In the genomic region with DNA sequence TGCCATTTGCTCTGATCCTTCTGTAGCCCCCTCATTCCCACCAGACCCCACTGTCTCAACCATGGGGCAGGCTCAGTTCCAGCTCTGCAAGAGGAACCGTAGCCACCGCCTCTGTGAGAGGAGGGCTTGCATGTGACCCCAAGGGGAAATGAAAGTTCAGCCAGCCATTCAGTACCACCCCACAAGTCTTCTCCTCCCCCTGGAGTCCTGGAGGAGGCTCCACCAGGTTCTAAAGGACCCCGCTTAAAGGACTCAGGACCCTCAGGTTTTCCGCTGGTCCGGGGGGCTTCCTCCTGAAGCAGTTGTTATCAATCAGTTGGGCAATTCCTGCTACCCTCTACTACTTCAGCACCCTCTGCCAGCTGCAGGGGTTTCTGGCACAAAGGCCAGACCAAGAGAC, we compare ENCODE assay signal across 10 mouse cellular contexts. TPM values are rescaled to one million over a fixed set of nuclear protein-coding genes. Genes with fewer than 3 reads are reported as not detected.
A peak's percentile ranks its signal among the peaks of the same experiment; 100 is the strongest.
DNase-seq lines count a peak whose midpoint lies in the region; ATAC-seq and TF ChIP-seq lines count a peak whose summit lies in the region.
"Had no signal": no experiment of that assay in that cellular context is flagged by ENCODE, and none has a peak within 500 bp of the region (broad histone marks: within the 10 kb centered on the region; RNA-seq: fewer than 3 reads in every experiment).

No protein-coding gene starts in this region.

- no peaks in the 10 kb centered on the region for H3K27me3 ChIP-seq in liver, adult 2 months (ENCODE audit: control insufficient read depth, insufficient read depth, low read length)
- peaks cover 36% of the 10 kb centered on the region for H3K27me3 ChIP-seq in forebrain, embryonic 10.5 days (ENCODE audit: poor library complexity, severe bottlenecking)
- H3K27me3 ChIP-seq in liver, embryonic 15.5 days, result peaks cover 11% of the 10 kb centered on the region
- no peaks in the 10 kb centered on the region for H3K27me3 ChIP-seq in spleen, adult 2 months (ENCODE audit: control insufficient read depth, insufficient read depth, low read length)

- no peak overlapping the region for H3K4me3 ChIP-seq in liver, adult 2 months (ENCODE audit: insufficient read depth, low read depth, low read length)
- peak overlapping the region; percentile 24; the same call in 1 of the 2 replicates for H3K4me3 ChIP-seq in forebrain, embryonic 10.5 days
- peak overlapping the region; percentile 32 for H3K4me3 ChIP-seq in liver, embryonic 15.5 days (replicated peaks)
- H3K4me3 ChIP-seq in spleen, adult 2 months (ENCODE audit: extremely low read depth, insufficient read depth, insufficient read length), result no peak overlapping the region
- H3K4me3 ChIP-seq: myocyte had no signal

- peak; percentile 41 for ATAC-seq in liver, embryonic 15.5 days (ENCODE audit: insufficient read depth)

- no peak for TF ChIP-seq CTCF in liver, adult 2 months (IDR thresholded peaks at IDR 0.05; ENCODE audit: low read depth, low read length)
- TF ChIP-seq CTCF in spleen, adult 2 months (IDR thresholded peaks at IDR 0.05; ENCODE audit: extremely low read depth, insufficient read depth, insufficient read length, insufficient replicate concordance), result no peak

- DNase-seq in liver, adult 2 months (ENCODE audit: extremely low read depth, low read depth, low spot score), result peak; percentile 26
- DNase-seq in liver, result no peak
- DNase-seq in forebrain, embryonic 10.5 days (ENCODE audit: extremely low spot score, low spot score), result no peak
- peak; percentile 70 to 77 for DNase-seq in spleen, adult 2 months (ENCODE audit: low read depth in 1 of 2, low spot score in 2 of 2)
- no peak for DNase-seq in cerebellum, postnatal 14 days
- no peak for DNase-seq in layer of hippocampus, postnatal 14 days (ENCODE audit: low spot score in 2 of 2)
- no peak for DNase-seq in cerebellum, adult 18-20 months
- DNase-seq: cerebellum, adult 11 months had no signal

- H3K4me2 ChIP-seq in liver, embryonic 15.5 days, result peak overlapping the region; percentile 54

- H3K79me2 ChIP-seq in liver, adult 2 months (ENCODE audit: control insufficient read depth, insufficient read depth, low read length), result no peaks in the 10 kb centered on the region

- H3K9me3 ChIP-seq in forebrain, embryonic 10.5 days, result no peaks in the 10 kb centered on the region
- H3K9me3 ChIP-seq in liver, embryonic 15.5 days (replicated peaks), result no peaks in the 10 kb centered on the region

- WGBS in liver, adult 2 months, result 70% methylated on average over 5 of the region's 5 CpGs
- WGBS in forebrain, embryonic 10.5 days, result 32% methylated on average over 5 of the region's 5 CpGs
- WGBS in liver, embryonic 15.5 days (ENCODE audit: insufficient replicate concordance), result 63% methylated on average over 5 of the region's 5 CpGs
- 32% methylated on average over 5 of the region's 5 CpGs for WGBS in spleen, adult 2 months

- 0 out of 2 replicates have a peak, but pooled peaks cover 2% of the 10 kb centered on the region for H3K4me1 ChIP-seq in liver, adult 2 months (ENCODE audit: control insufficient read depth, insufficient read depth, low read length)
- H3K4me1 ChIP-seq in forebrain, embryonic 10.5 days, result peaks cover 69% of the 10 kb centered on the region
- H3K4me1 ChIP-seq in liver, embryonic 15.5 days (replicated peaks), result peaks cover 30% of the 10 kb centered on the region
- peaks cover 25% of the 10 kb centered on the region; the same call in 1 of the 2 replicates for H3K4me1 ChIP-seq in spleen, adult 2 months (ENCODE audit: control insufficient read depth, insufficient read depth, insufficient read length)

- no peak overlapping the region for H3K9ac ChIP-seq in liver, adult 2 months (ENCODE audit: low read depth, low read length)
- H3K9ac ChIP-seq in liver, embryonic 15.5 days, result no peak overlapping the region

- TF ChIP-seq POLR2A in liver, adult 2 months (IDR thresholded peaks at IDR 0.05; ENCODE audit: extremely low read depth, insufficient read depth, low read length), result no peak
- TF ChIP-seq POLR2A in spleen, adult 2 months (IDR thresholded peaks at IDR 0.05; ENCODE audit: low read depth, low read length), result no peak

- H3K27ac ChIP-seq in liver, adult 2 months (replicated peaks; ENCODE audit: insufficient read depth, low read depth, low read length), result peak overlapping the region; percentile 53; the same call in 1 of the 2 replicates
- peak overlapping the region; percentile 81 for H3K27ac ChIP-seq in forebrain, embryonic 10.5 days
- H3K27ac ChIP-seq in liver, embryonic 15.5 days (replicated peaks), result peak overlapping the region; percentile 67
- H3K27ac ChIP-seq in spleen, adult 2 months (ENCODE audit: insufficient read depth, low read length), result peak overlapping the region; percentile 80

- H3K36me3 ChIP-seq in liver, adult 2 months (ENCODE audit: control insufficient read depth, insufficient read depth, low read length), result no peaks in the 10 kb centered on the region
- H3K36me3 ChIP-seq in forebrain, embryonic 10.5 days (replicated peaks), result no peaks in the 10 kb centered on the region
- H3K36me3 ChIP-seq in liver, embryonic 15.5 days (replicated peaks), result no peaks in the 10 kb centered on the region
- H3K36me3 ChIP-seq in spleen, adult 2 months (ENCODE audit: control insufficient read depth, insufficient read depth, low read length), result no peaks in the 10 kb centered on the region

RNA-seq across cellular contexts. Expression of gene Zfp385a, which starts 6.2 kb away (rescaled TPM):
- total RNA-seq in liver, adult 2 months (2014; rRNA removed), result 0.92 and 2.1 TPM in 2 replicates
- 14.9 and 17.1 TPM in 2 replicates for polyA plus RNA-seq in liver, adult 2 months (2012; rRNA removed)
- 23.1 and 23.6 TPM in 2 replicates for polyA plus RNA-seq in forebrain, embryonic 10.5 days (2016; fragmentation: Nextera tagmentation; extraction: Ambion mirVana)
- polyA plus RNA-seq in liver, embryonic 15.5 days (2015; fragmentation: Nextera tagmentation; extraction: Ambion mirVana), result 6.0 and 6.6 TPM in 2 replicates
- polyA plus RNA-seq in spleen, adult 2 months (2012; rRNA removed), result 28.1 and 31.0 TPM in 2 replicates
- 10 to 100 TPM; 43.2 to 44.4 TPM for total RNA-seq in layer of hippocampus, postnatal 14 days (2021)

RNA-seq across cellular contexts. Expression of gene Gpr84, which starts 23.3 kb away (rescaled TPM):
- total RNA-seq in liver, adult 2 months (2014; rRNA removed), result 0.07 and 0.09 TPM in 2 replicates
- polyA plus RNA-seq in liver, adult 2 months (2012; rRNA removed), result 0.12 and 0.19 TPM in 2 replicates
- polyA plus RNA-seq in forebrain, embryonic 10.5 days (2016; fragmentation: Nextera tagmentation; extraction: Ambion mirVana), result 0.14 and 0.36 TPM in 2 replicates
- 0.86 and 1.0 TPM in 2 replicates for polyA plus RNA-seq in liver, embryonic 15.5 days (2015; fragmentation: Nextera tagmentation; extraction: Ambion mirVana)
- 0.33 and 0.49 TPM in 2 replicates for polyA plus RNA-seq in spleen, adult 2 months (2012; rRNA removed)
- under 1 TPM; 0.74 to 0.81 TPM for total RNA-seq in layer of hippocampus, postnatal 14 days (2021)

RNA-seq across cellular contexts. Expression of gene Itga5, which starts 32.8 kb away (rescaled TPM):
- total RNA-seq in liver, adult 2 months (2014; rRNA removed), result 3.0 and 5.4 TPM in 2 replicates
- polyA plus RNA-seq in liver, adult 2 months (2012; rRNA removed), result 18.0 and 28.1 TPM in 2 replicates
- polyA plus RNA-seq in forebrain, embryonic 10.5 days (2016; fragmentation: Nextera tagmentation; extraction: Ambion mirVana), result 22.8 and 25.6 TPM in 2 replicates
- polyA plus RNA-seq in liver, embryonic 15.5 days (2015; fragmentation: Nextera tagmentation; extraction: Ambion mirVana), result 15.9 and 19.1 TPM in 2 replicates
- 7.1 and 8.0 TPM in 2 replicates for polyA plus RNA-seq in spleen, adult 2 months (2012; rRNA removed)
- total RNA-seq in layer of hippocampus, postnatal 14 days (2021), result 1 to 10 TPM; 3.4 to 5.8 TPM

Comparison
In these comparisons a context has a peak if more than half of its experiments do, and no peak if none do; other contexts are left out.
1. DNase-seq: peak in liver, adult 2 months (single experiment) and spleen, adult 2 months (2 of 2); none in liver (single experiment), forebrain, embryonic 10.5 days (single experiment), cerebellum, postnatal 14 days (0 of 2), layer of hippocampus, postnatal 14 days (0 of 2) and cerebellum, adult 18-20 months (0 of 2).
2. H3K4me3 ChIP-seq: peak in forebrain, embryonic 10.5 days (single experiment) and liver, embryonic 15.5 days (single experiment); none in liver, adult 2 months (single experiment) and spleen, adult 2 months (single experiment).
3. Peak in every context shown above with its lines, with median percentiles within 50 percentile points of each other: H3K27ac ChIP-seq.